Mouse (Mus musculus): ENCODE results near the gene Grik4. TPM values are rescaled to one million over a fixed set of nuclear protein-coding genes. Genes with fewer than 3 reads are reported as not detected.

Gene Grik4
- total and polyA plus RNA-seq, 3 experiments = not detected

DNA sequence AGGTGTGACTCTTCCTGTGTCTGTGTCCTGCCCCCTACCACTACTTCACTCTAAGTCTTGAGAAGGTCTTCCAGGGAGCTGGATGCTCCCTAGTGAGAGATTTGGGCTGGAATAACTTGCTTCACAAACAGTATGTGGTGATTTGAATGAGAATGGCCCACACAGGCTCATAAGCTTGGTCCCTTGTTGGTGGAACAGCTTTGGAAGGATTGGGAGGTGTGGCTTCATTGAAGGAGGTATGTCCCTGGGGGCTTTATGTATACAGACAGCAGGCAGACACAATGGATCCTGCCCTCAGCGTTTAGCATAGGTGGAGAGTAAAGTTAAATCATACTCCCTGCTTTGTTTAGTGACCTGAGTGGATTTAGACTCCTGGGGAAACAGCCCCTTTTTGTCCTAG lies 282.8 kb downstream of the Grik4 start:
- DNase-seq (ENCODE audit: extremely low read depth) = no peak
- Histone ChIP-seq H3K4me3 (replicated peaks in 1 of 3; ENCODE audit: low read depth in 2 of 3, low read length in 2 of 3, poor library complexity in 1 of 3) (no peak overlapping the region), H3K9ac (ENCODE audit: insufficient read depth, low read depth) (no peak overlapping the region), H3K27me3 (replicated peaks) (peaks cover 81% of the 10 kb centered on the region), H3K4me2 (ENCODE audit: insufficient read depth, low read depth, poor library complexity, severe bottlenecking) (no peak overlapping the region), H3K27ac (ENCODE audit: insufficient read depth, low read depth) (no peak overlapping the region), H3K36me3 (replicated peaks in 1 of 2; ENCODE audit: control insufficient read depth in 1 of 2, insufficient read depth in 1 of 2, low read length in 1 of 2) (no peaks in the 10 kb centered on the region), H3K4me1 (ENCODE audit: control insufficient read depth in 1 of 2, insufficient read depth in 2 of 2) (peaks cover 3 to 7% of the 10 kb centered on the region in 2 experiments; a peak in 3 of 4 replicates), H3K79me2 (replicated peaks; ENCODE audit: control insufficient read depth, extremely low read depth, insufficient read depth, poor library complexity, severe bottlenecking) (no peaks in the 10 kb centered on the region), H3K9me3 (replicated peaks; ENCODE audit: low read length) (peaks cover 12% of the 10 kb centered on the region)
- TF ChIP-seq GABPA (IDR thresholded peaks at IDR 0.05; ENCODE audit: insufficient replicate concordance, low read depth, low read length) = no peak
- no peak for TF ChIP-seq MAX (IDR thresholded peaks at IDR 0.05; ENCODE audit: low read length)
- no peak for TF ChIP-seq ZMIZ1 (IDR thresholded peaks at IDR 0.05; ENCODE audit: low read depth, low read length)
- no peak for TF ChIP-seq HCFC1 (IDR thresholded peaks at IDR 0.05; ENCODE audit: low read depth, low read length)
- TF ChIP-seq CHD2 (IDR thresholded peaks at IDR 0.05; ENCODE audit: low read length) = no peak
- no peak for TF ChIP-seq POLR2AphosphoS2 (IDR thresholded peaks at IDR 0.05; ENCODE audit: low read depth, low read length)
- TF ChIP-seq MXI1 (IDR thresholded peaks at IDR 0.05; ENCODE audit: low read depth, low read length) = no peak
- TF ChIP-seq SIN3A (IDR thresholded peaks at IDR 0.05; ENCODE audit: low read length) = no peak
- no peak for TF ChIP-seq JUND (conservative IDR thresholded peaks at IDR 0.05; ENCODE audit: low read depth, low read length)
- no peak for TF ChIP-seq ETS1 (conservative IDR thresholded peaks at IDR 0.05; ENCODE audit: low read depth, low read length)
- no peak for TF ChIP-seq MEF2A (IDR thresholded peaks at IDR 0.05; ENCODE audit: borderline replicate concordance, low read depth, low read length)
- dilution Hi-C loops (cut with MboI; ENCODE audit: extremely low pct_ligation_motif_present, extremely low pct_unique_long_range_greater_than_20kb, low sequenced_read_pairs) (no loop called here), in situ Hi-C loops (cut with MboI; ENCODE audit: low pct_ligation_motif_present, low pct_unique_long_range_greater_than_20kb, low sequenced_read_pairs) (no loop called here)

DNA sequence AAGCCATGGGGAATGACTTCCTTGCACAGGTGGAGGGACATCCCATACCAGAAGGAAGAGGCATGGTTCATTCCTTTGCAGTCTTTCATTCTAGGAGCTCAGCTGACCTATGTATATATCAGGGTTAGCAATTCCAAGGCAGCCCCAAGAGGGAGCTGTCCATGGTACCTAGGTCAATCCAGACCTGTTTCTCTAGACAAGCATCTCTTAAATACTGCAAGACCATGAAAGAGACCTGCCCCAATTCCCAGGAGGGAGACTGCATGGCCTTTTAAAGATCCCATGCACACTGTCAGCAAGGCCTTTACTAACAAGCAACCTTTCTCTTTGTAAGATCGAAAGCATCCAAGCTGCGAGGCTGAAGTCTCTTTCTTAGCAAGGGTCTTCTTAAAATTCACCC lies 291.5 kb downstream of the Grik4 start:
- no peaks in the 10 kb centered on the region for H3K9me3 ChIP-seq (replicated peaks; ENCODE audit: low read length)
- DNase-seq (ENCODE audit: extremely low read depth) = peak; percentile 21
- H3K27ac ChIP-seq (ENCODE audit: insufficient read depth, low read depth) = no peak overlapping the region
- H3K27me3 ChIP-seq (replicated peaks) = peaks cover 85% of the 10 kb centered on the region
- TF ChIP-seq NELFE (IDR thresholded peaks at IDR 0.05; ENCODE audit: low read depth, low read length) (no peak), USF1 (IDR thresholded peaks at IDR 0.05; ENCODE audit: low read depth, low read length) (no peak), ZKSCAN1 (IDR thresholded peaks at IDR 0.05; ENCODE audit: borderline replicate concordance, low read depth, low read length) (no peak), ELF1 (IDR thresholded peaks at IDR 0.05; ENCODE audit: low read depth, low read length) (no peak), JUND (conservative IDR thresholded peaks at IDR 0.05; ENCODE audit: low read depth, low read length) (no peak), RAD21 (IDR thresholded peaks at IDR 0.05; ENCODE audit: low read depth, low read length) (no peak), NRF1 (IDR thresholded peaks at IDR 0.05; ENCODE audit: low read depth, low read length) (no peak), SIN3A (IDR thresholded peaks at IDR 0.05; ENCODE audit: low read length) (no peak), MAX (IDR thresholded peaks at IDR 0.05; ENCODE audit: low read length) (no peak), USF2 (conservative IDR thresholded peaks at IDR 0.05; ENCODE audit: low read depth, low read length) (no peak), HCFC1 (IDR thresholded peaks at IDR 0.05; ENCODE audit: low read depth, low read length) (no peak), EP300 (IDR thresholded peaks at IDR 0.05; ENCODE audit: low read length) (no peak), ETS1 (conservative IDR thresholded peaks at IDR 0.05; ENCODE audit: low read depth, low read length) (no peak), ZC3H11A (IDR thresholded peaks at IDR 0.05; ENCODE audit: low read depth, low read length) (no peak), POLR2AphosphoS2 (IDR thresholded peaks at IDR 0.05; ENCODE audit: low read depth, low read length) (no peak), KAT2A (IDR thresholded peaks at IDR 0.05; ENCODE audit: insufficient replicate concordance, low read length) (no peak), BHLHE40 (IDR thresholded peaks at IDR 0.05; ENCODE audit: low read depth, low read length) (no peak), TBP (conservative IDR thresholded peaks at IDR 0.05; ENCODE audit: low read depth, low read length) (no peak), SMC3 (IDR thresholded peaks at IDR 0.05; ENCODE audit: low read depth, low read length) (no peak)
- no peaks in the 10 kb centered on the region for H3K4me1 ChIP-seq (ENCODE audit: control insufficient read depth in 1 of 2, insufficient read depth in 2 of 2)
- no peaks in the 10 kb centered on the region for H3K79me2 ChIP-seq (replicated peaks; ENCODE audit: control insufficient read depth, extremely low read depth, insufficient read depth, poor library complexity, severe bottlenecking)
- no peak overlapping the region for H3K4me2 ChIP-seq (ENCODE audit: insufficient read depth, low read depth, poor library complexity, severe bottlenecking)
- no peaks in the 10 kb centered on the region for H3K36me3 ChIP-seq (replicated peaks in 1 of 2; ENCODE audit: control insufficient read depth in 1 of 2, insufficient read depth in 1 of 2, low read length in 1 of 2)
- dilution Hi-C loops (cut with MboI; ENCODE audit: extremely low pct_ligation_motif_present, extremely low pct_unique_long_range_greater_than_20kb, low sequenced_read_pairs) (no loop called here), in situ Hi-C loops (cut with MboI; ENCODE audit: low pct_ligation_motif_present, low pct_unique_long_range_greater_than_20kb, low sequenced_read_pairs) (no loop called here)
- no peak overlapping the region for H3K9ac ChIP-seq (ENCODE audit: insufficient read depth, low read depth)
- no peak overlapping the region for H3K4me3 ChIP-seq (replicated peaks in 1 of 3; ENCODE audit: low read depth in 2 of 3, low read length in 2 of 3, poor library complexity in 1 of 3)

Measured in CH12.LX (cell line).